Comparison of ENCODE assay signal across 8 mouse cellular contexts in genomic region chr16:17208389-17209361, GRCm38 (mm10). TPM values are rescaled to one million over a fixed set of nuclear protein-coding genes. Genes with fewer than 3 reads are reported as not detected.
DNase-seq lines count a peak whose midpoint lies in the region; ATAC-seq and TF ChIP-seq lines count a peak whose summit lies in the region.

Rimbp3 (plus strand) TSS chr16:17208603.

- peak; percentile 87 for TF ChIP-seq CTCF in ES-Bruce4 (IDR thresholded peaks at IDR 0.05; ENCODE audit: low read depth, low read length)
- TF ChIP-seq CTCF in liver, postnatal 0 days (IDR thresholded peaks at IDR 0.05; ENCODE audit: low read depth) = peak; percentile 90
- TF ChIP-seq CTCF in testis, adult 2 months (IDR thresholded peaks at IDR 0.05; ENCODE audit: control insufficient read depth, insufficient read depth, insufficient replicate concordance, low read depth, low read length) = peak; percentile 65; the same call in 1 of the 2 replicates

- peak; percentile 88 for ATAC-seq in forebrain, embryonic 14.5 days
- ATAC-seq in liver, postnatal 0 days = peak; percentile 80
- peak; percentile 89 for ATAC-seq in neural tube, embryonic 14.5 days (ENCODE audit: low read depth)

- H3K4me1 ChIP-seq in ES-Bruce4 (ENCODE audit: control insufficient read depth, insufficient read depth, low read length) = no peaks in the 10 kb centered on the region
- peaks cover 10% of the 10 kb centered on the region; the same call in 1 of the 2 replicates for H3K4me1 ChIP-seq in forebrain, embryonic 14.5 days (ENCODE audit: control insufficient read depth, insufficient read depth, low read length)
- peaks cover 22% of the 10 kb centered on the region for H3K4me1 ChIP-seq in liver, postnatal 0 days (ENCODE audit: insufficient read depth)
- H3K4me1 ChIP-seq in neural tube, embryonic 14.5 days (ENCODE audit: control insufficient read depth, insufficient read depth, low read length) = peaks cover 17% of the 10 kb centered on the region
- peaks cover 8% of the 10 kb centered on the region for H3K4me1 ChIP-seq in testis, adult 2 months (ENCODE audit: control insufficient read depth, insufficient read depth, low read length)

- no peaks in the 10 kb centered on the region for H3K27me3 ChIP-seq in ES-Bruce4 (ENCODE audit: control insufficient read depth, insufficient read depth, low read length, poor library complexity, severe bottlenecking)
- H3K27me3 ChIP-seq in forebrain, embryonic 14.5 days (replicated peaks; ENCODE audit: control insufficient read depth, insufficient read depth, low read length) = no peaks in the 10 kb centered on the region
- peaks cover 23% of the 10 kb centered on the region for H3K27me3 ChIP-seq in liver, postnatal 0 days (ENCODE audit: insufficient read depth, low read length)
- H3K27me3 ChIP-seq in neural tube, embryonic 14.5 days (ENCODE audit: control insufficient read depth, insufficient read depth, low read length) = no peaks in the 10 kb centered on the region
- no peaks in the 10 kb centered on the region for H3K27me3 ChIP-seq in testis, adult 2 months (ENCODE audit: control insufficient read depth, insufficient read depth, low read length)

- peak; percentile 18; the same call in 1 of the 2 replicates for TF ChIP-seq EP300 in ES-Bruce4 (IDR thresholded peaks at IDR 0.05; ENCODE audit: insufficient read depth, low read depth, low read length)
- no peak for TF ChIP-seq EP300 in liver, postnatal 0 days (IDR thresholded peaks at IDR 0.05; ENCODE audit: low read depth)

- peak within 1 kb of the TSS; percentile 68 for H3K9ac ChIP-seq in ES-Bruce4 (ENCODE audit: low read depth, poor library complexity, severe bottlenecking)
- peak within 1 kb of the TSS; percentile 70 for H3K9ac ChIP-seq in forebrain, embryonic 14.5 days (ENCODE audit: low read length)
- peak within 1 kb of the TSS; percentile 58 for H3K9ac ChIP-seq in liver, postnatal 0 days (replicated peaks)
- H3K9ac ChIP-seq in neural tube, embryonic 14.5 days (replicated peaks; ENCODE audit: low read depth, low read length) = peak within 1 kb of the TSS; percentile 63

- H3K36me3 ChIP-seq in ES-Bruce4 (ENCODE audit: control insufficient read depth, insufficient read depth, low read length, poor library complexity, severe bottlenecking) = no peaks in the 10 kb centered on the region
- H3K36me3 ChIP-seq in forebrain, embryonic 14.5 days (ENCODE audit: control insufficient read depth, insufficient read depth, low read length) = no peaks in the 10 kb centered on the region
- H3K36me3 ChIP-seq in liver, postnatal 0 days (replicated peaks; ENCODE audit: insufficient read depth, low read length) = no peaks in the 10 kb centered on the region
- H3K36me3 ChIP-seq in neural tube, embryonic 14.5 days (ENCODE audit: control insufficient read depth, insufficient read depth, low read length) = no peaks in the 10 kb centered on the region
- H3K36me3 ChIP-seq in testis, adult 2 months (ENCODE audit: control insufficient read depth, insufficient read depth, low read length) = no peaks in the 10 kb centered on the region

- intact Hi-C loops in heart, postnatal 14 days (cut with DNase I) = loop anchor here (5.0 kb wide), 1 partner anchor 61 kb away; the partner anchor contains the start of gene Ccdc116

- peak; percentile 19 for TF ChIP-seq POLR2A in ES-Bruce4 (IDR thresholded peaks at IDR 0.05; ENCODE audit: insufficient read depth, low read length)
- peak; percentile 37 for TF ChIP-seq POLR2A in testis, adult 2 months (IDR thresholded peaks at IDR 0.05; ENCODE audit: control insufficient read depth, low read depth, low read length)

- peak within 1 kb of the TSS; percentile 97 for H3K4me2 ChIP-seq in forebrain, embryonic 14.5 days (ENCODE audit: low read length)
- peak within 1 kb of the TSS; percentile 98 for H3K4me2 ChIP-seq in liver, postnatal 0 days (ENCODE audit: low read depth, low read length)
- peak within 1 kb of the TSS; percentile 97 for H3K4me2 ChIP-seq in neural tube, embryonic 14.5 days (ENCODE audit: low read depth, low read length)

- WGBS in forebrain, embryonic 14.5 days = under 1% methylated on average over 84 of the region's 85 CpGs
- WGBS in liver, postnatal 0 days (ENCODE audit: insufficient replicate concordance) = 2% methylated on average over 82 of the region's 85 CpGs
- under 1% methylated on average over 84 of the region's 85 CpGs for WGBS in neural tube, embryonic 14.5 days

- no peak within 1 kb of the TSS for H3K27ac ChIP-seq in ES-Bruce4 (ENCODE audit: insufficient read depth, low read length)
- peak within 1 kb of the TSS; percentile 92 for H3K27ac ChIP-seq in forebrain, embryonic 14.5 days (ENCODE audit: low read depth, low read length)
- H3K27ac ChIP-seq in liver, postnatal 0 days (ENCODE audit: low read depth) = no peak within 1 kb of the TSS
- H3K27ac ChIP-seq in neural tube, embryonic 14.5 days (ENCODE audit: low read depth, low read length) = peak within 1 kb of the TSS; percentile 82
- peak within 1 kb of the TSS; percentile 93 for H3K27ac ChIP-seq in testis, adult 2 months (ENCODE audit: control insufficient read depth, insufficient read depth, low read depth, low read length)

- DNase-seq in cerebellum, adult 11 months = peak; percentile 74
- DNase-seq in forebrain, embryonic 14.5 days (ENCODE audit: low spot score) = peak; percentile 95
- peak; percentile 89 to 92 for DNase-seq in heart, postnatal 14 days
- DNase-seq in layer of hippocampus, adult 11-12 months (ENCODE audit: low spot score) = peak; percentile 87
- peak; percentile 87 for DNase-seq in liver, postnatal 0 days

- H3K4me3 ChIP-seq in ES-Bruce4 (ENCODE audit: low read depth, low read length) = peak within 1 kb of the TSS; percentile 81
- H3K4me3 ChIP-seq in forebrain, embryonic 14.5 days (ENCODE audit: low read depth, low read length) = peak within 1 kb of the TSS; percentile 52
- H3K4me3 ChIP-seq in liver, postnatal 0 days (ENCODE audit: low read depth, low read length) = peak within 1 kb of the TSS; percentile 58
- peak within 1 kb of the TSS; percentile 55 for H3K4me3 ChIP-seq in neural tube, embryonic 14.5 days (ENCODE audit: low read depth, low read length)
- peak within 1 kb of the TSS; percentile 72 for H3K4me3 ChIP-seq in testis, adult 2 months (ENCODE audit: control insufficient read depth, low read depth, low read length)

- H3K9me3 ChIP-seq in ES-Bruce4 (replicated peaks; ENCODE audit: control insufficient read depth, insufficient read depth, low read length, poor library complexity, severe bottlenecking) = no peaks in the 10 kb centered on the region
- H3K9me3 ChIP-seq in forebrain, embryonic 14.5 days (replicated peaks; ENCODE audit: control insufficient read depth, low read length) = no peaks in the 10 kb centered on the region
- H3K9me3 ChIP-seq in liver, postnatal 0 days (ENCODE audit: low read length) = no peaks in the 10 kb centered on the region
- no peaks in the 10 kb centered on the region for H3K9me3 ChIP-seq in neural tube, embryonic 14.5 days (ENCODE audit: control insufficient read depth, low read length)

RNA-seq across cellular contexts. Expression of gene Rimbp3, which starts in this region (rescaled TPM):
- polyA plus RNA-seq in ES-Bruce4 (2011; ENCODE audit: insufficient read depth, insufficient read length, low read depth, missing spikeins) = 0.63 and 0.90 TPM in 2 replicates
- polyA plus RNA-seq in forebrain, embryonic 14.5 days (2014; fragmentation: Nextera tagmentation; extraction: Ambion mirVana) = 1.1 and 1.2 TPM in 2 replicates
- under 1 TPM; 0.05 to 0.07 TPM for total RNA-seq in heart, postnatal 14 days (2021)
- polyA plus RNA-seq in liver, postnatal 0 days (2015; fragmentation: Nextera tagmentation; extraction: Ambion mirVana) = 0.02 TPM in 1 of 2 replicates, not detected in the other
- polyA plus RNA-seq in neural tube, embryonic 14.5 days (2014; fragmentation: Nextera tagmentation; extraction: Ambion mirVana) = 2.2 and 2.7 TPM in 2 replicates
- 159 and 181 TPM in 2 replicates for polyA plus RNA-seq in testis, adult 2 months (2012; rRNA removed)

Comparison
In these comparisons a context has a peak if more than half of its experiments do, and no peak if none do; other contexts are left out.
1. RNA of gene Rimbp3 (polyA plus RNA-seq): 159 to 181 TPM in testis, adult 2 months; 2.2 to 2.7 TPM in neural tube, embryonic 14.5 days, 1.1 to 1.2 TPM in forebrain, embryonic 14.5 days, 0.63 to 0.90 TPM in ES-Bruce4 and 0.02 TPM in liver, postnatal 0 days; every median in the first group is over 10 times any median in the second.
2. Peak in DNase-seq in heart, postnatal 14 days; RNA of the gene not detected or under 1 TPM.
3. Peak in DNase-seq, ATAC-seq, H3K4me3 ChIP-seq, H3K9ac ChIP-seq and H3K4me2 ChIP-seq in liver, postnatal 0 days; RNA of the gene not detected or under 1 TPM.
4. H3K27ac ChIP-seq: peak in forebrain, embryonic 14.5 days (single experiment), neural tube, embryonic 14.5 days (single experiment) and testis, adult 2 months (single experiment); none in ES-Bruce4 (single experiment) and liver, postnatal 0 days (single experiment).
5. Peak in every context shown above with its lines, with median percentiles within 50 percentile points of each other: H3K4me3 ChIP-seq, H3K9ac ChIP-seq, CTCF ChIP-seq, DNase-seq, ATAC-seq and H3K4me2 ChIP-seq.